Mouse (Mus musculus): ENCODE data around the gene Pwwp2b. TPM values are rescaled to one million over a fixed set of nuclear protein-coding genes. Genes with fewer than 3 reads are reported as not detected.

Pwwp2b gene
- polyA plus RNA-seq, 3 experiments from 2014 or later: 1.9 to 3.4 (median 2.1) TPM

GRCm38 (mm10) chr7:139264337-139264736 is 16.1 kb downstream of the Pwwp2b start:
- no peak for ATAC-seq

- no peak for ATAC-seq
Measured at GRCm38 (mm10) chr7:139265634-139266033, 17.4 kb downstream of the Pwwp2b start.

DNA sequence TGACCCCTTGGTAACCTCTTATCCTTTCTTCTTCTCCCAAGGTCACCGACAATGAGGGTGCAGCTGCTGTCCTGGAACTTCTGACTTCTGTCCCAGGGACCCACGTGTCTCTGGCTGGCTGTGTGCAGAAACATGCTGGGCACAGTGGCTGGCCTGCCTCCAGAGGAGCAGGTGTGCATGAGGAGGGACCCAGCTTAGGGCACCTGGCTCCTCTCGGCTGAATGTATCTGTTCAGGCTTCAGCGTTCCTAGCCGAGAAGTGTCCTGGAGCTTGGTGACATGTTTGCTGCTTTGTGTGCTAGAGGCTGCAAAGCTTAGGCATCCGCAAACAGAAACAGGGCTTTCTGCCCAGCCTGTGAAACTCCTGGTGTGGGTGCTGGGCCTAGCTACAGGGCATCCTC is 18.1 kb downstream of the Pwwp2b start:
- no peak for ATAC-seq

DNA sequence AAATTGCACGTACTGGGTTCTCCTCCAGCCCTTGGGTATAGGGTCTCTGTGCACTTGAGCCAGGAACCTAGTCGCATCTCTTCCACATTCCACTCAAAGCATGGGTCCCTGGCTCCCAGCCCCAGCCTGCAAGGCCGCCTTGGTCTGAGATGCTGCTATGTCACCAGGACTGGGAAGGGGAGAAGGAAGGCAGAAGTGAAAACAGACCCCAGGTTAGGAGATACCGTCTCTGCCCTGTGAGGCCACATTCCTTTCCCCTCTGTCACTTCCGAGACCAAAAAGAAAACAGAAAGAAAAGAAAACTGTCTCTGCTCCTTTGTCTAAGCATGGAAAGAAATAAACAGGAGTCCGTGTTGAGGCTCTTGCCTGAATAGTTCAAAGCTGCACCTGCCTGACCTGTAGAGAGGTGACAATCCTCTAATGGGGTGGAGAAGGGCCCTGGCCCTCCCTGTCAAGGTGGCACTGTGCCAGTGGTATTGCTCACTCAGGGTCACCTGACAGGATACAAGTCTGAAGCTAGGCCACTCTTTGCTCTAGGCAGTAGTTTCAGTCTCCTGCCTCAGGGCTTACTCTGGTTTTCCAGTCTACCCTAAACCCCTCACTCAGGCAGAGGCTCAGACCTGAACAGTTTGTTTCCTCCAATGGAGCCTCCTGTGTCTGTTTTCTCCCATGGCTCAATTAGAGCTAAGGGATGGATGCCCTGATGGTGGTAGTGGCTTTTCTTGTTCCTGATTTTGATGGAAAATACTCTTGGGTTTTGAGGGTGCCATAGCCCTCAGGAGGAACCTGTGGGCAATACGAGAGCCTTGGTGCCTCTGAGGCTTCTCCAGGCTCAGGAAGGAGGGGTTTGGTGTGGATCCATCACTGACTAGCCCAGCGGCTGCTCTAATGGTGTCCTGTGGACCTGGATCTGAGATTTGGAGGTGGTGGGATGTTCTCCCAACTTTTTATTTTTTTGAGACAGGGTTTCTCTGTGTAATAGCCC is 18.9 kb downstream of the Pwwp2b start:
- peak; percentile 35 for ATAC-seq

GRCm38 (mm10) chr7:139270738-139271137 is 22.5 kb downstream of the Pwwp2b start:
- no peak for ATAC-seq

GRCm38 (mm10) chr7:139271871-139272270 is 23.6 kb downstream of the Pwwp2b start:
- ATAC-seq: no peak

DNA sequence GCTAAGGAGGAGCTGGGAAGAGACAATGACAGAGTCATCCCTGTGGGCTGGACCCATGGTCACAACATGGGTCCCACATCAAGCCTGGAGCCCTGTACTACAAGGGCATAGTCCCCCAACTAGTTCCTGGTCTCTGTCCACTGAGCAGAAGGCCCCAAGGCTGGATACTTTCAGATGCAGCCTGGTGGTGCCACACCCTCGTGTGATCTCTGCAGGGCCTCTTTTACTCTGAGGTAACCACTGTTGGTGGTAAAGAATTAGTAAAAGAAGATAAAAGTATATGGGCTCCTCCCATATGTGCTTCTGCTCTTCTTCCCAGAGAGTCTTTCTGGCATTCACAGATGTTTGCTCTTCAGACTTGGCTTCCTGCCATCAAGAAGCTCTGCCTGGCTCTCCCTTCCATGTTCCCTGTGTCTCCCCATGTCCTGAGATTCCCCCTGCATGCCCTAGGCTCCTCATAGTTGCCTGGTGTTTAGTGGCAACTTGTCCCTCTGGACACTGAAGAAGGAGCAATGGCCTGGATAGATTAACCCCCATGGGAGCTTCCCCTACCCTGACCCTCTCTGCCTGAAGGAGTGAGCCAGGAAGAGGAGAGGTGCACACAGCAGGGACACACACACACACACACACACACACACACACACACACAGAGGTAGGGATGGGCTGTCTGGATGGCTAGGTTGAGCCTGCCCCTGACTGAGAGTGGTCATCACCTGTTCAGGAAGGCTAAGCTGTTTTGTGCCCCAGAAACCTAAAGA is 24.5 kb downstream of the Pwwp2b start:
- no peak for ATAC-seq

- ATAC-seq: peak; percentile 46
Measured at GRCm38 (mm10) chr7:139273397-139273719, 25.1 kb downstream of the Pwwp2b start.

DNA sequence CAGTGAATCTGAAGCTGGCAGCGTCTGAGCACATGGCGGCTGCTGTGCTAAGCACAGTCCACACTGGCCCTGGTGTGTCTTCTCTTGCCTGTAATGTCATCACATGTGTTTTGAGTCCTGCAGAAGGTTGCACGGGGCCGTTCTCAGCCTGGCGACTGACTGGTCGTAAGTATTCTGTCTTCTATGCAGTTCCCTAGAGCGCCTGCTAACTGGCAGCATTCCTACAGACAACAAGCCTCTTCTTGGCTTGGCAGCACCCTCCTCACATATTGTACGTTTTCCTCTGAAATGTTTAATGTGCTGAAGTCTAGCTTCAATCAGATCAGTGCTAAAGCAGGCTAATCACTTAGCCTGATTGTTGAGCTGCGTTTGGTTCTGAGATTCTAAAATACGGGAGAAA is 27.3 kb downstream of the Pwwp2b start:
- ATAC-seq: no peak

GRCm38 (mm10) chr7:139276150-139276549 is 27.9 kb downstream of the Pwwp2b start:
- ATAC-seq: no peak

DNA sequence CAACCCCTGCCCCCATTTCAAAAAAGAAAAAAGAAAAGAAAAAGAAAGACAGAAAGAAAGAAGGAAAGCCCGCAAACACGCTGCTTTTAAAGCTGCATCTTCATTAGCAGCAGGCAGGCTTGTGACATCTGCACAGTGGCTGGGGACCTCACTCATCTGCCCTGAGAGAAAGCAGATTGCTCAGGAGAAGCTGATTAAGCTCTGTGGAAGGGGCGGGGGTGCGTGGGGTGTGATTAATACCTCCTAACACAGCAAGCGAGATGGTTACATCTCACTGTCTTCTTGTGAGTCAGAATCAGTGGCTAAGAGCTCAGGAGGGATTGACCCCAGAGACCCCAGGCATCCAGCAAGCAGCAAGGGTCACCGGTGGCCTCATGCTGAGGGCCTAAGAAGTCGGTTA is 29.3 kb downstream of the Pwwp2b start:
- no peak for ATAC-seq

DNA sequence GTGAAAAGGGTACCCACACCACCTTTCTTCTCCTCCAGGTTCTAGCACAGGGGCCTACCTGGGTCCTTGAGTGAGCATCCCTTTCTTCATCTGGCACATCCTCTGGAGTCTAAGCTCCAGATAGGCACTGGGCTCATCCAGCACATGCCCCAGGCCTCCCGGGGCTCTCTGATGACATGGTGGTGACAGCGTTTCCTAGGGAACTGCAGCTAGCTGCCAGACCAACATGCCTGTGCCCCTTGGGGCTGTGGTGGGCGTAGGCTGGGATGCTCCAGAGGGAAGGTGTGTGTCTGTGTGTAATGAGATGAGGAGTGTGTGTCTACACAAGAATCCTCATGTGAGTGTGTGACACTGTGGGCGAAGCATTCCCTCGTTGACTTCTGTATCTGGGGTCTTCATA is 31.3 kb downstream of the Pwwp2b start:
- no peak for ATAC-seq

DNA sequence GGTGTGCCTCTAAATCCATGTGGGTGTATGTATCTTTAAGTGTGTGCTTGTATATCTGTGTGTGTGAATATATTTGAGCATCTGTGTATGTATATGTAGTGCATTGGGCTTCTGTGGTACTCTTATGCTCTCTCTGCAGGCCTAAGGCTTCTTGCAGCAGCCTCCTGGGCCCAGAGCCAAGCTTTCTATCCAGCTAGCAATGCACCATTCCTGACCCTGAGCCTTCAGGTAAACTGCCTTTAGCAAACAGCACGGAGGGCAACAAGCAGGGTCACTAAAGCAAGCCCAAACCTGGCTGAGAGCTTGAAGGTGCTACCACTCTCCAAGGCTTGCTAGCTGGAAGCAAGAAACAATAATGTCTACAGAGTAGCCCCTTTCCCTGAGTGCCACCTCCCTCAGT is 31.8 kb downstream of the Pwwp2b start:
- no peak for ATAC-seq

GRCm38 (mm10) chr7:139281195-139281594 is 32.9 kb downstream of the Pwwp2b start:
- no peak for ATAC-seq

- no peak for ATAC-seq
Measured at GRCm38 (mm10) chr7:139282037-139282436, 33.8 kb downstream of the Pwwp2b start.

- no peak for ATAC-seq
Measured at GRCm38 (mm10) chr7:139285295-139285943, 37.1 kb downstream of the Pwwp2b start.

DNA sequence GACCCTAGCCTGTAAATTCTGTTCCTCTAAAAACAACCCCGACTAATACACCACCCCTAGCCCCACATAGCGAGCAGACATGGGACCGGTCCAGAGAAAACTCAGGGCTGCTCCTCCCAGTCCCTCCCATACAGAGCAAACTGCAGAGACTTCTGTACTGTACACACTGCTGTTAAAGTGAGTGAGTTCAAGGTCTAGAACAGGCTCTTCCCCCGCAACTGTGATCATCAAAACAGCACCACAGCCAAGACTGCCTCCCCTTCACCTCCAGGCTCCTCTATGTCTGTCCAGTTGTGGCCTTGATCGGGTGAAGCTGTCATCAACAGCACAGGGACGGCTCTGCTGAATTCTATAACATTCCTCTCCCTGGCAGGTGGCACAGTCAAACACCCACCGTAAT is 40.3 kb downstream of the Pwwp2b start:
- no peak for ATAC-seq

GRCm38 (mm10) chr7:139293350-139293749 is 45.1 kb downstream of the Pwwp2b start:
- ATAC-seq: no peak

DNA sequence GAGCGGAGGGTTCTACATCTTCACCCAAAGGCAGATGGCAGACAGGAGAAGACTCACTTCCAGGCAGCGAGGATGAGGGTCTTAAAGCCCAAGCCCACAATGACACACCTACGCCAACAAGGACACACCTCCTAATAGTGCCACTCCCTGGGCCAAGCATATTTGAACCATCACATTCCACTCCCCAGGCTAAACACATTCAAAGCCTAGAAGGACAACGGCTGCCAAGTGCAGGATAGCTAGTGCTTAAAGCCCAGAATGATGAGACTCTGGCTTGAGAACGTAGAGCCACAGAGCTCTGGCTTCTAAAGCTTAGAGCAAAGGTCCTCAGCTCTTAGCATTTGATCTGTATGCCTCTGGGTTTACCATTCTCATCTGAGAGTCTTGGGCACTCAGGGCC is 45.8 kb downstream of the Pwwp2b start:
- ATAC-seq: no peak

DNA sequence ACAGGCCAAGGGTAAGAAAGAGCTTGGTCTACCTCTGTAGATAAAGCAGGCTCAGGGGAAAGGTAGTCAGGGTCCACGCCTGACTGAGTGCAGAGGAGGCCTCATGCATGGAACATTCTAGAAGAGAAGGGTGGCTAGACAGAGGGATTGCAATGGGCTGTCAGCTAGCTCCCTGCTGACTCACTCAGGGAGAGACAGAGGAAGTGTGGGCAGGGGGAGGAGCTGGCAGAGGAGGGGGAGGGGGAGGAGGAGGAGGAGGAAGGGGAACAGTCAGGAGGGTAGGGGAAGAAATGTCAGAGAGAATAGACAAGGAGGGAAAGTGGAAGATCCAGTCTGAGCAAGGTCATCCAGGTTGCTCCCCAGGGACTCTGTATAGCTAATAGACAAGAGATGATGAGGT is 47.4 kb downstream of the Pwwp2b start:
- peak; percentile 64 for ATAC-seq

- ATAC-seq: no peak
Measured at GRCm38 (mm10) chr7:139296552-139297100, 48.3 kb downstream of the Pwwp2b start.

- ATAC-seq: no peak
Measured at GRCm38 (mm10) chr7:139298446-139298845, 50.2 kb downstream of the Pwwp2b start.

DNA sequence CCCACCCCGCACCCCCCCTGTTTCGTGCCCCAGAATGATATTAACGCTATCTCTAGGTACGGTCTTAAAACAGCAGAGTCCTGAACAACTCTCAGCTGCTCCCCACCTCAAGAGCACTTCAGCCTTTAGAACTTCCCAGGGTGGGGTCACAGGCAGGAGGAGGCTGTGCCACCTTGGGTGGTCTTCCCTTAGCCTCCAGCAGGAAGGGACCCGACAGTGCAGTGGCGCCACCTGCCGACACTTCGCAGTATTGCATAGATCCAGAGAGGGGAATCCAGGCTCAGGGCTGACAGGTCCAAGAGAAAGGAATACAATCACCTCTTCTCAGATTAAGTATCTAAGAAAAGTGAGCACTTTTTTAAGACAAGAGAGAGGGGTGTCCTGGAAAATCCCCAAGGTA is 51.1 kb downstream of the Pwwp2b start:
- peak; percentile 30 for ATAC-seq

Measured in inflammation-experienced regulatory T-cells, adult 6 months (primary cell).